Mouse (Mus musculus) liver, adult 2 months (tissue): ENCODE results near the gene Mgst3.

Source experiments
- CTCF ChIP-seq: fragments of 200-500 bp; IDR thresholded peaks from 2 replicates; pipeline ENCODE4 v1.5.1; 2011; ENCODE audit warnings: low read depth, low read length, control low read depth
- POLR2A ChIP-seq: fragments of 200-500 bp; IDR thresholded peaks from 2 replicates; pipeline ENCODE4 v1.6.1; 2011; ENCODE audit warnings: low read length, control low read depth; ENCODE audit not compliant: insufficient read depth; ENCODE audit errors: extremely low read depth

DNA sequence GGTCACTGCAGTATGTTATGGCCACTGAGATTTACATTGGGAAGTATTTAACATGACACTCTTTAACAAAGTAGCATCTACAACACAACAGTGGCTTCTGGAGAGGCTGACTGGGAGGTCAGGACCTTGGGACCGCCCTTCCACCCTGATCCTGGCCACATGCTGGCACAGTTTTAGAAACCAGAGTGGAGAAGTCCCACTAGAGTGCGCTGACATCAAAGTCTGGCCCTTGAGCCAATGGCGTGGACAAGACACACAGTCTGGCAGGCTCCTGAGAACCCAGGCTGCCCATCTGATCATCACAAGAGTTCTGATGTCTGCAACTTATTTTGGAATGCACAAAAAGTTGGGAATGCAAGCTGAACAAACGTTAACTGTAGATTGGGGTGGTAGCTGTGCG lies 13.9 kb downstream of the Mgst3 start:
- TF ChIP-seq CTCF: peak; percentile 25; the same call in 1 of the 2 replicates
- TF ChIP-seq POLR2A: no peak
